Mouse (Mus musculus) frontal cortex, adult 2 months (tissue): ENCODE measurements around the gene Cphx2. TPM values are rescaled to one million over a fixed set of nuclear protein-coding genes. Genes with fewer than 3 reads are reported as not detected.

Experiments
- polyA plus RNA-seq: library from polyadenylated mRNA; depleted of rRNA; stranded (reverse); fragments of >200 nt; gene quantifications from 2 replicates; pipeline ENCODE4 v1.2.3, GENCODE M21; 2012; rRNA removed

Cphx2 gene
- polyA plus RNA-seq, 1 experiment = not detected

Other genes with a start within 250 kb of the Cphx2 start
- 21.5 and 22.8 TPM in 2 replicates for gene Anxa11, start 239.4 kb upstream of the Cphx2 start, polyA plus RNA-seq
- gene Plac9a, start 178.4 kb upstream of the Cphx2 start, polyA plus RNA-seq = 0.50 TPM in 1 of 2 replicates, not detected in the other
- gene Tmem254a, start 153.8 kb upstream of the Cphx2 start, polyA plus RNA-seq = 3.2 and 3.5 TPM in 2 replicates
- not detected in 2 replicates for gene Cphx1, start 143.2 kb upstream of the Cphx2 start, polyA plus RNA-seq
- gene Duxbl1, start 102.9 kb upstream of the Cphx2 start, polyA plus RNA-seq = 1.5 and 2.4 TPM in 2 replicates
- gene Gm9780, start 38.8 kb upstream of the Cphx2 start, polyA plus RNA-seq = 5.6 and 8.5 TPM in 2 replicates
- 4.5 TPM in 1 of 2 replicates, not detected in the other for gene Tmem254c, start 14.2 kb upstream of the Cphx2 start, polyA plus RNA-seq
- not detected in 2 replicates for gene Cphx3, start 781 bp downstream of the Cphx2 start, polyA plus RNA-seq
- 0.30 and 0.86 TPM in 2 replicates for gene Duxbl2, start 36.8 kb downstream of the Cphx2 start, polyA plus RNA-seq
- gene Plac9b, start 101.0 kb downstream of the Cphx2 start, polyA plus RNA-seq = 4.0 and 4.6 TPM in 2 replicates
- gene Tmem254b, start 125.5 kb downstream of the Cphx2 start, polyA plus RNA-seq = 14.4 and 18.7 TPM in 2 replicates
- gene Duxbl3, start 176.4 kb downstream of the Cphx2 start, polyA plus RNA-seq = not detected in 2 replicates